Mouse (Mus musculus): ENCODE measurements around the gene Izumo4. TPM values are rescaled to one million over a fixed set of nuclear protein-coding genes. Genes with fewer than 3 reads are reported as not detected.

Izumo4 gene
- polyA plus RNA-seq, 1 experiment from 2014 or later = 10.5 TPM

- H3K27me3 ChIP-seq (replicated peaks; ENCODE audit: low read depth, poor library complexity, severe bottlenecking) = no peaks in the 10 kb centered on the region
- WGBS = 95% methylated on average over 6 of the region's 6 CpGs
Measured at GRCm38 (mm10) chr10:80682003-80682402, 20.0 kb upstream of the Izumo4 start.

GRCm38 (mm10) chr10:80683647-80684046 is 18.3 kb upstream of the Izumo4 start:
- H3K4me3 ChIP-seq = no peak overlapping the region
- H3K27me3 ChIP-seq (replicated peaks; ENCODE audit: low read depth, poor library complexity, severe bottlenecking) = no peaks in the 10 kb centered on the region
- peaks cover 14% of the 10 kb centered on the region for H3K4me1 ChIP-seq
- 89% methylated on average over 1 of the region's 1 CpGs for WGBS
- no peak overlapping the region for H3K27ac ChIP-seq (replicated peaks)
- no peak for DNase-seq (ENCODE audit: low spot score)
- H3K36me3 ChIP-seq (replicated peaks) = peaks cover 52% of the 10 kb centered on the region
- no peaks in the 10 kb centered on the region for H3K9me3 ChIP-seq

More at GRCm38 (mm10) chr10:80682003-80682402, 20.0 kb upstream of the Izumo4 start:
- Histone ChIP-seq H3K27ac (replicated peaks) (no peak overlapping the region), H3K4me3 (no peak overlapping the region), H3K9me3 (no peaks in the 10 kb centered on the region), H3K36me3 (replicated peaks) (peaks cover 42% of the 10 kb centered on the region), H3K4me1 (peaks cover 30% of the 10 kb centered on the region)
- DNase-seq (ENCODE audit: low spot score) = no peak

- Histone ChIP-seq H3K4me1 (peaks cover 8% of the 10 kb centered on the region), H3K27ac (replicated peaks) (no peak overlapping the region), H3K4me3 (no peak overlapping the region), H3K36me3 (replicated peaks) (peaks cover 56% of the 10 kb centered on the region), H3K27me3 (replicated peaks; ENCODE audit: low read depth, poor library complexity, severe bottlenecking) (no peaks in the 10 kb centered on the region), H3K9me3 (no peaks in the 10 kb centered on the region)
- WGBS = 52% methylated on average over 6 of the region's 6 CpGs
- peak; percentile 42 for DNase-seq (ENCODE audit: low spot score)
Measured at GRCm38 (mm10) chr10:80684214-80684613, 17.8 kb upstream of the Izumo4 start.

- DNase-seq (ENCODE audit: low spot score) = no peak
- WGBS = 91% methylated on average over 4 of the region's 4 CpGs
- H3K4me1 ChIP-seq = 0 out of 2 replicates have a peak, but pooled peaks cover under 1% of the 10 kb centered on the region
- H3K27me3 ChIP-seq (replicated peaks; ENCODE audit: low read depth, poor library complexity, severe bottlenecking) = no peaks in the 10 kb centered on the region
- peaks cover 64% of the 10 kb centered on the region for H3K36me3 ChIP-seq (replicated peaks)
- H3K9me3 ChIP-seq = no peaks in the 10 kb centered on the region
- H3K4me3 ChIP-seq = no peak overlapping the region; the same call in 1 of the 2 replicates
- no peak overlapping the region for H3K27ac ChIP-seq (replicated peaks)
Measured at GRCm38 (mm10) chr10:80684984-80685383, 17.0 kb upstream of the Izumo4 start.

GRCm38 (mm10) chr10:80686617-80687016 is 15.4 kb upstream of the Izumo4 start:
- DNase-seq (ENCODE audit: low spot score) = no peak
- 85% methylated on average over 3 of the region's 3 CpGs for WGBS
- Histone ChIP-seq H3K27ac (replicated peaks) (no peak overlapping the region), H3K4me3 (no peak overlapping the region), H3K36me3 (replicated peaks) (peaks cover 80% of the 10 kb centered on the region), H3K27me3 (replicated peaks; ENCODE audit: low read depth, poor library complexity, severe bottlenecking) (no peaks in the 10 kb centered on the region), H3K9me3 (no peaks in the 10 kb centered on the region), H3K4me1 (no peaks in the 10 kb centered on the region)

- DNase-seq (ENCODE audit: low spot score) = peak; percentile 64
- peaks cover 3% of the 10 kb centered on the region; the same call in 1 of the 2 replicates for H3K4me1 ChIP-seq
- H3K27ac ChIP-seq (replicated peaks) = no peak overlapping the region
- no peaks in the 10 kb centered on the region for H3K27me3 ChIP-seq (replicated peaks; ENCODE audit: low read depth, poor library complexity, severe bottlenecking)
- no peaks in the 10 kb centered on the region for H3K9me3 ChIP-seq
- no peak overlapping the region for H3K4me3 ChIP-seq
- H3K36me3 ChIP-seq (replicated peaks) = peaks cover 88% of the 10 kb centered on the region
- WGBS = 50% methylated on average over 5 of the region's 5 CpGs
Measured at GRCm38 (mm10) chr10:80687850-80688249, 14.1 kb upstream of the Izumo4 start.

- no peaks in the 10 kb centered on the region for H3K9me3 ChIP-seq
- H3K27ac ChIP-seq (replicated peaks) = no peak overlapping the region
- no peaks in the 10 kb centered on the region for H3K27me3 ChIP-seq (replicated peaks; ENCODE audit: low read depth, poor library complexity, severe bottlenecking)
- 83% methylated on average over 14 of the region's 14 CpGs for WGBS
- peaks cover 28% of the 10 kb centered on the region for H3K4me1 ChIP-seq
- DNase-seq (ENCODE audit: low spot score) = no peak
- peaks cover 61% of the 10 kb centered on the region for H3K36me3 ChIP-seq (replicated peaks)
- H3K4me3 ChIP-seq = no peak overlapping the region
Measured at GRCm38 (mm10) chr10:80692249-80693165, 9.5 kb upstream of the Izumo4 start.

DNA sequence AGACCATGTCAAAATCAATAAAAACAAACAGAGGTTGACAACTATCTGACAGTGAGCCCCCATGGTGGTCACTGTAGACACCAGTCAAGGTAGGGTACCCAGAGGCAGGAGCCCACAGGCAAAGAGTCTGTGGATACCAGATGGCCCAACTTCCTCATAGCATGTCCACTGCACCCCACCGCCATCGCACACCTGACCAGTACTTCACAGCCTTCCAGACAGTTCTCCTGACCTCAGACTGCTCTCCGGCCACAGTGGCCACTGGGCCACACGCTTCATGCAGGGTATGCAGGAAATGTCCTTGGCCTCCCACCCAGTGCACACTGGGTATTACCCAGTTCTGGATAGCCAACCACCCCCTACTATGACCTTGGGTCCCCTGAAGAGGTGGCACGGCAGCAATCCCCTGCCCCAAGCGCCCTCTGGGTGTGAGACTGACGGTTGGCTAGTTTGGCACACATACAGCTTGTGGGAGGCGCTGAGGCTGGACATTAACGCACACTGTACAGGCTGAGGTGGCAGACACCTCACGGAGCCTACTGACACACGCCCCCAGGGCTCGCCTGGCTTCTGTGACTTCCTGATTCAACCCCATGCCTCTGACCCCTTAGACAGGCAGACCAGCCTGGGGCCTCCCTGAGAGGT is 8.5 kb upstream of the Izumo4 start:
- Histone ChIP-seq H3K4me1 (peaks cover 33% of the 10 kb centered on the region), H3K9me3 (no peaks in the 10 kb centered on the region), H3K36me3 (replicated peaks) (peaks cover 66% of the 10 kb centered on the region), H3K27me3 (replicated peaks; ENCODE audit: low read depth, poor library complexity, severe bottlenecking) (no peaks in the 10 kb centered on the region), H3K27ac (replicated peaks) (0 out of 2 replicates have a peak overlapping the region, but pooled peaks have one; percentile 11), H3K4me3 (no peak overlapping the region)
- 87% methylated on average over 12 of the region's 12 CpGs for WGBS
- no peak for DNase-seq (ENCODE audit: low spot score)

- no peak for DNase-seq (ENCODE audit: low spot score)
- peaks cover 67% of the 10 kb centered on the region for H3K36me3 ChIP-seq (replicated peaks)
- WGBS = 89% methylated on average over 13 of the region's 13 CpGs
- H3K4me3 ChIP-seq = 0 out of 2 replicates have a peak overlapping the region, but pooled peaks have one; percentile 1
- H3K27ac ChIP-seq (replicated peaks) = 0 out of 2 replicates have a peak overlapping the region, but pooled peaks have one; percentile 11
- H3K9me3 ChIP-seq = no peaks in the 10 kb centered on the region
- H3K27me3 ChIP-seq (replicated peaks; ENCODE audit: low read depth, poor library complexity, severe bottlenecking) = no peaks in the 10 kb centered on the region
- peaks cover 35% of the 10 kb centered on the region for H3K4me1 ChIP-seq
Measured at GRCm38 (mm10) chr10:80694159-80694938, 7.6 kb upstream of the Izumo4 start.

- 82% methylated on average over 2 of the region's 2 CpGs for WGBS
- 0 out of 2 replicates have a peak overlapping the region, but pooled peaks have one; percentile 6 for H3K4me3 ChIP-seq
Measured at GRCm38 (mm10) chr10:80695186-80695585, 6.8 kb upstream of the Izumo4 start.

DNA sequence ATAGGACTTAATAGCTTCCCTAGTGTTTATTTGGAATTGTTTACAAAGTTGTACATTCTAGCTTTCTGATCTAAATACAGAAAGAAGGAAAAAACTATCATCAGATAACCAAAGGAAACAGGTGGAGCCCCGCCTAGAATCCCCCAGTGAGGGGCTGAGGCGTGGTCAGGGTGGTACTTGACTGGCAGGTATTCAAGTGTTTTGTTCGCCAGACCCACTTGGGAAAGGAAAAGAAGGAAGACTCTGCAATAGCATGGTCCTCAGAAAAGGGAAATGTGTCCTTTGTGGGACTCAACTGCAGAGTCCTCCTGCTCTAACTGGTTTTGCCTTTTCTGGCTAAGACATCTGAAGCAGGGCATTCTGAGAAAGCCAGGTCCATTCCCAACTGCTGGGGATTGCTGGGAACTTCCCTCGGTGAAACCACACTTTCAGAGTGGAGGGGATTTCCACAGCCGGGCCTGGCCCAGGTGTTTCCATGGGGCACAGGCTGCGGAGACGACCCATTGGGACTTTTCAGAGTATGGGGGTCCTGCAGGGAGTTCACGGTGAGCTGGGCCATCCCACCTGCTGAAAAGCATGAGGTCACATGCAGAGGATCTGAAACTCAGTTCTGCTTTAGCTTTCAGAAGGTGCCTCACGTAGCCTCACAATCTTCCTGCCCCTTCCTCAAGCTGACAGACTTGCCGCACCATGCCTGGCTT is 6.0 kb upstream of the Izumo4 start:
- H3K4me1 ChIP-seq = peaks cover 46% of the 10 kb centered on the region
- 77% methylated on average over 10 of the region's 10 CpGs for WGBS
- H3K9me3 ChIP-seq = no peaks in the 10 kb centered on the region
- no peak overlapping the region for H3K27ac ChIP-seq (replicated peaks)
- no peak overlapping the region for H3K4me3 ChIP-seq
- no peaks in the 10 kb centered on the region for H3K27me3 ChIP-seq (replicated peaks; ENCODE audit: low read depth, poor library complexity, severe bottlenecking)
- peaks cover 51% of the 10 kb centered on the region for H3K36me3 ChIP-seq (replicated peaks)
- no peak for DNase-seq (ENCODE audit: low spot score)

More at GRCm38 (mm10) chr10:80695186-80695585, 6.8 kb upstream of the Izumo4 start:
- H3K36me3 ChIP-seq (replicated peaks) = peaks cover 58% of the 10 kb centered on the region
- no peaks in the 10 kb centered on the region for H3K9me3 ChIP-seq
- no peak for DNase-seq (ENCODE audit: low spot score)
- H3K4me1 ChIP-seq = peaks cover 39% of the 10 kb centered on the region
- no peaks in the 10 kb centered on the region for H3K27me3 ChIP-seq (replicated peaks; ENCODE audit: low read depth, poor library complexity, severe bottlenecking)
- H3K27ac ChIP-seq (replicated peaks) = peak overlapping the region; percentile 30; the same call in 1 of the 2 replicates

Measured in embryonic facial prominence, embryonic 10.5 days (tissue).